Comparison of ENCODE assay signal across 1 mouse cellular context in genomic region chr2:71458624-71459023, GRCm38 (mm10).
TF ChIP-seq lines count a peak whose summit lies in the region.

No protein-coding gene starts in this region.

TF ChIP-seq in MEL, 35 proteins besides CTCF, POLR2A, EP300 and RAD21 (continued from another document):
- TF ChIP-seq GABPA (IDR thresholded peaks at IDR 0.05; ENCODE audit: low read depth, low read length) (no peak), TAL1 (IDR thresholded peaks at IDR 0.05; ENCODE audit: low read length) (no peak), ZKSCAN1 (IDR thresholded peaks at IDR 0.05; ENCODE audit: low read depth, low read length) (no peak), ELF1 (IDR thresholded peaks at IDR 0.05; ENCODE audit: low read depth, low read length) (no peak), ZMIZ1 (IDR thresholded peaks at IDR 0.05; ENCODE audit: low read depth, low read length) (0 out of 2 replicates have a peak, but pooled peaks have one; percentile 44), NRF1 (IDR thresholded peaks at IDR 0.05; ENCODE audit: insufficient read depth, low read depth, low read length, poor library complexity, severe bottlenecking) (peak; percentile 70), MXI1 (IDR thresholded peaks at IDR 0.05; ENCODE audit: low read depth, low read length) (peak; percentile 76)
